Mouse (Mus musculus): ENCODE results near the gene Sirt2. TPM values are rescaled to one million over a fixed set of nuclear protein-coding genes. Genes with fewer than 3 reads are reported as not detected.

The Sirt2 gene
- polyA plus RNA-seq, 1 experiment from 2014 or later, result 25.9 TPM

GRCm38 (mm10) chr7:28823932-28824331, 57.4 kb downstream of the Sirt2 start:
- Histone ChIP-seq H3K4me2 (no peak overlapping the region; the same call in 1 of the 2 replicates), H3K27me3 (no peaks in the 10 kb centered on the region), H3K9ac (no peak overlapping the region), H3K4me3 (replicated peaks) (no peak overlapping the region), H3K4me1 (replicated peaks) (peaks cover 76% of the 10 kb centered on the region), H3K9me3 (replicated peaks) (no peaks in the 10 kb centered on the region), H3K27ac (replicated peaks) (peak overlapping the region; percentile 84), H3K36me3 (replicated peaks) (peaks cover 41% of the 10 kb centered on the region)
- no peak for ATAC-seq (ENCODE audit: insufficient read depth)
- 40% methylated on average over 2 of the region's 2 CpGs for WGBS (ENCODE audit: insufficient replicate concordance)

GRCm38 (mm10) chr7:28824941-28825685, 58.6 kb downstream of the Sirt2 start, which contains the start of gene Ech1:
TSS of gene Ech1 (plus strand) at chr7:28825217.
- Histone ChIP-seq H3K36me3 (replicated peaks) (peaks cover 35% of the 10 kb centered on the region), H3K9ac (peak within 1 kb of the TSS; percentile 67), H3K4me2 (peak within 1 kb of the TSS; percentile 74), H3K4me1 (replicated peaks) (peaks cover 71% of the 10 kb centered on the region), H3K9me3 (replicated peaks) (no peaks in the 10 kb centered on the region), H3K27me3 (no peaks in the 10 kb centered on the region), H3K4me3 (replicated peaks) (peak within 1 kb of the TSS; percentile 63), H3K27ac (replicated peaks) (peak within 1 kb of the TSS; percentile 84)
- WGBS (ENCODE audit: insufficient replicate concordance), result 1% methylated on average over 33 of the region's 33 CpGs
- peak; percentile 83 for ATAC-seq (ENCODE audit: insufficient read depth)

GRCm38 (mm10) chr7:28825686-28826401, 59.3 kb downstream of the Sirt2 start:
- Histone ChIP-seq H3K9ac (peak overlapping the region; percentile 67), H3K4me3 (replicated peaks) (peak overlapping the region; percentile 63), H3K36me3 (replicated peaks) (peaks cover 35% of the 10 kb centered on the region), H3K27me3 (no peaks in the 10 kb centered on the region), H3K27ac (replicated peaks) (peak overlapping the region; percentile 84), H3K4me2 (peak overlapping the region; percentile 74), H3K9me3 (replicated peaks) (no peaks in the 10 kb centered on the region), H3K4me1 (replicated peaks) (peaks cover 71% of the 10 kb centered on the region)
- 31% methylated on average over 11 of the region's 11 CpGs for WGBS (ENCODE audit: insufficient replicate concordance)
- ATAC-seq (ENCODE audit: insufficient read depth), result peak; percentile 35; the same call in 1 of the 2 replicates

- Histone ChIP-seq H3K27me3 (no peaks in the 10 kb centered on the region), H3K9ac (0 out of 2 replicates have a peak overlapping the region, but pooled peaks have one; percentile 67), H3K4me2 (peak overlapping the region; percentile 74), H3K36me3 (replicated peaks) (peaks cover 35% of the 10 kb centered on the region), H3K4me3 (replicated peaks) (no peak overlapping the region), H3K4me1 (replicated peaks) (peaks cover 71% of the 10 kb centered on the region), H3K27ac (replicated peaks) (peak overlapping the region; percentile 84; the same call in 1 of the 2 replicates), H3K9me3 (replicated peaks) (no peaks in the 10 kb centered on the region)
- ATAC-seq (ENCODE audit: insufficient read depth), result no peak
- WGBS (ENCODE audit: insufficient replicate concordance), result 85% methylated on average over 7 of the region's 7 CpGs
Measured at GRCm38 (mm10) chr7:28826402-28826772, 59.9 kb downstream of the Sirt2 start.

GRCm38 (mm10) chr7:28827338-28827737, 60.8 kb downstream of the Sirt2 start:
- Histone ChIP-seq H3K36me3 (replicated peaks) (peaks cover 31% of the 10 kb centered on the region), H3K9me3 (replicated peaks) (no peaks in the 10 kb centered on the region), H3K27me3 (no peaks in the 10 kb centered on the region), H3K4me3 (replicated peaks) (no peak overlapping the region), H3K4me1 (replicated peaks) (peaks cover 72% of the 10 kb centered on the region), H3K9ac (no peak overlapping the region), H3K27ac (replicated peaks) (no peak overlapping the region), H3K4me2 (no peak overlapping the region)
- ATAC-seq (ENCODE audit: insufficient read depth), result no peak
- WGBS (ENCODE audit: insufficient replicate concordance), result 60% methylated on average over 3 of the region's 3 CpGs

- WGBS (ENCODE audit: insufficient replicate concordance), result 81% methylated on average over 8 of the region's 8 CpGs
- Histone ChIP-seq H3K4me3 (replicated peaks) (no peak overlapping the region), H3K9ac (no peak overlapping the region), H3K4me2 (no peak overlapping the region), H3K27me3 (no peaks in the 10 kb centered on the region), H3K27ac (replicated peaks) (no peak overlapping the region), H3K4me1 (replicated peaks) (peaks cover 51% of the 10 kb centered on the region), H3K9me3 (replicated peaks) (no peaks in the 10 kb centered on the region), H3K36me3 (replicated peaks) (peaks cover 23% of the 10 kb centered on the region)
- no peak for ATAC-seq (ENCODE audit: insufficient read depth)
Measured at GRCm38 (mm10) chr7:28829821-28830220, 63.3 kb downstream of the Sirt2 start.

GRCm38 (mm10) chr7:28830981-28831380, 64.4 kb downstream of the Sirt2 start:
- WGBS (ENCODE audit: insufficient replicate concordance), result 61% methylated on average over 5 of the region's 5 CpGs
- Histone ChIP-seq H3K4me3 (replicated peaks) (no peak overlapping the region), H3K4me1 (replicated peaks) (peaks cover 43% of the 10 kb centered on the region), H3K9ac (no peak overlapping the region), H3K36me3 (replicated peaks) (peaks cover 23% of the 10 kb centered on the region), H3K27ac (replicated peaks) (no peak overlapping the region), H3K27me3 (no peaks in the 10 kb centered on the region), H3K4me2 (no peak overlapping the region), H3K9me3 (replicated peaks) (no peaks in the 10 kb centered on the region)
- ATAC-seq (ENCODE audit: insufficient read depth), result no peak

- H3K4me2 ChIP-seq, result no peak overlapping the region
- H3K4me1 ChIP-seq (replicated peaks), result peaks cover 37% of the 10 kb centered on the region
- whole genome bisulfite sequencing (ENCODE audit: insufficient replicate concordance), result 62% methylated on average over 17 of the region's 17 CpGs
- H3K27ac ChIP-seq (replicated peaks), result no peak overlapping the region
- H3K9ac ChIP-seq, result no peak overlapping the region
- no peaks in the 10 kb centered on the region for H3K27me3 ChIP-seq
- no peak overlapping the region for H3K4me3 ChIP-seq (replicated peaks)
- peaks cover 23% of the 10 kb centered on the region for H3K36me3 ChIP-seq (replicated peaks)
- ATAC-seq (ENCODE audit: insufficient read depth), result 0 out of 2 replicates have a peak, but pooled peaks have one; percentile 19
- no peaks in the 10 kb centered on the region for H3K9me3 ChIP-seq (replicated peaks)
Measured at GRCm38 (mm10) chr7:28831411-28832125, 65.0 kb downstream of the Sirt2 start.

GRCm38 (mm10) chr7:28832137-28832536, 65.6 kb downstream of the Sirt2 start:
- Histone ChIP-seq H3K36me3 (replicated peaks) (peaks cover 23% of the 10 kb centered on the region), H3K27ac (replicated peaks) (no peak overlapping the region), H3K27me3 (no peaks in the 10 kb centered on the region), H3K9ac (no peak overlapping the region), H3K4me3 (replicated peaks) (no peak overlapping the region), H3K4me1 (replicated peaks) (peaks cover 41% of the 10 kb centered on the region), H3K4me2 (no peak overlapping the region; the same call in 1 of the 2 replicates), H3K9me3 (replicated peaks) (no peaks in the 10 kb centered on the region)
- ATAC-seq (ENCODE audit: insufficient read depth), result no peak
- WGBS (ENCODE audit: insufficient replicate concordance), result 40% methylated on average over 6 of the region's 6 CpGs

- Histone ChIP-seq H3K27ac (replicated peaks) (no peak within 1 kb of the TSS), H3K4me1 (replicated peaks) (peaks cover 44% of the 10 kb centered on the region), H3K4me3 (replicated peaks) (no peak within 1 kb of the TSS), H3K9ac (no peak within 1 kb of the TSS), H3K36me3 (replicated peaks) (peaks cover 23% of the 10 kb centered on the region), H3K27me3 (no peaks in the 10 kb centered on the region), H3K9me3 (replicated peaks) (no peaks in the 10 kb centered on the region), H3K4me2 (no peak within 1 kb of the TSS)
- ATAC-seq (ENCODE audit: insufficient read depth), result no peak
- 66% methylated on average over 6 of the region's 6 CpGs for WGBS (ENCODE audit: insufficient replicate concordance)
Measured at GRCm38 (mm10) chr7:28833723-28834347, 67.3 kb downstream of the Sirt2 start, which contains the start of gene Lgals4. TSS of gene Lgals4 (plus strand) at chr7:28833854.

Measured in liver, embryonic 15.5 days (tissue).